ENCODE assay signal across 14 mouse cellular contexts in the genomic region with DNA sequence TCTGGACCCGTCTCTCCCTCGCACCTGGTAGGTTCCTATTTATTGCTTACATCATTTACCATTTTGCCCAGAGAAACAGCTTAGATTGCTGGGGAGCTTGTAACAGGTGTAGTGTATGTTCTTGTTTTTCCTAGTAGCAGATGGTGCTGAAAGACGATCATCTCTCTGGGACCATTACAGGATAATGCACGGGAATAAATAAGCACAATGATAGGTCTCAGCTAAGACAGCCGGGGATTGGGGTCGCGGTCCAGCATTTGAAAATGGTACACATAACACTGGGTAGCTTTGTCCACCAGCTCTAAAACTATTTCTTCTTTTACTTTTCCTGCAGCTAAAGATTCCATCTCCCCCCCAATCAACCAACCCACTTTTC.
"Had no signal": no experiment of that assay in that cellular context is flagged by ENCODE, and none has a peak within 500 bp of the region (broad histone marks: within the 10 kb centered on the region; RNA-seq: fewer than 3 reads in every experiment).

No protein-coding gene starts in this region.

- H3K36me3 ChIP-seq: limb, embryonic 10.5 days; liver, embryonic 12.5 days; lung, embryonic 15.5 days; midbrain, embryonic 12.5 days had no signal

- H3K4me1 ChIP-seq: limb, embryonic 10.5 days; liver, embryonic 12.5 days; lung, embryonic 15.5 days; megakaryocyte, embryonic 14.5 days; midbrain, embryonic 12.5 days had no signal

- H3K9ac ChIP-seq: liver, embryonic 12.5 days; lung, embryonic 15.5 days; midbrain, embryonic 12.5 days had no signal

- H3K4me2 ChIP-seq: liver, embryonic 12.5 days; lung, embryonic 15.5 days; midbrain, embryonic 12.5 days had no signal

- ATAC-seq: intestine, postnatal 0 days; liver, embryonic 12.5 days; midbrain, embryonic 16.5 days had no signal

- H3K4me3 ChIP-seq: left cerebral cortex, adult 2 months; limb, embryonic 10.5 days; liver, embryonic 12.5 days; lung, embryonic 15.5 days; megakaryocyte, embryonic 14.5 days; midbrain, embryonic 12.5 days had no signal

- H3K27ac ChIP-seq: left cerebral cortex, adult 2 months; limb, embryonic 10.5 days; liver, embryonic 12.5 days; lung, embryonic 15.5 days; macrophage; midbrain, embryonic 12.5 days had no signal

- H3K9me3 ChIP-seq: limb, embryonic 10.5 days; liver, embryonic 12.5 days; lung, embryonic 15.5 days; megakaryocyte, embryonic 14.5 days; midbrain, embryonic 12.5 days had no signal

- H3K27me3 ChIP-seq: liver, embryonic 12.5 days; lung, embryonic 15.5 days; megakaryocyte, embryonic 14.5 days; midbrain, embryonic 12.5 days had no signal

- DNase-seq: kidney, adult 8-10 months; kidney, postnatal 25 days; lung, postnatal 14 days; thymus, adult 18-20 months; thymus, postnatal 25 days had no signal
